Mouse (Mus musculus): Measurements from ENCODE around the gene Iqsec1.
A peak's percentile ranks its signal among the peaks of the same experiment; 100 is the strongest.

Iqsec1 gene

DNA sequence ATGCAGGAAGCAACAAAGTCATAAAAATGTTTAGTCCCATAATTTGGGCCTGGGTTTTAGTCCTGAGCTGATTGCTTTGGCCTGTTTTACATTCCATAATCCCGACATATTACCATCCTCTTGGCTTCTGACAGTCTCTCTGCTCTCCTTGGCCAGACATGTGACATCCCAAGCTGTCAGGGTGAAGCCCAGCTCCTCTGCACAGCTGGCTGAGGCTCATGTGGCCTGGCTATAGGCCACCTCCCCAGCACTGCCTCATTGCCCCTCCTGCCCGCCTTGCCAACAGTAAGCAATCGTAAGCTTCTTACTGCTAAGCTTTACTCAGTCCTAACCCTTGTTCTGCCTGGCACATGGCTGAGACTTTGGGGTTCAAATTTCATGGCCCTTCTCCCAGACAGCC is 270.0 kb downstream of the Iqsec1 start:
- DNase-seq = no peak

DNA sequence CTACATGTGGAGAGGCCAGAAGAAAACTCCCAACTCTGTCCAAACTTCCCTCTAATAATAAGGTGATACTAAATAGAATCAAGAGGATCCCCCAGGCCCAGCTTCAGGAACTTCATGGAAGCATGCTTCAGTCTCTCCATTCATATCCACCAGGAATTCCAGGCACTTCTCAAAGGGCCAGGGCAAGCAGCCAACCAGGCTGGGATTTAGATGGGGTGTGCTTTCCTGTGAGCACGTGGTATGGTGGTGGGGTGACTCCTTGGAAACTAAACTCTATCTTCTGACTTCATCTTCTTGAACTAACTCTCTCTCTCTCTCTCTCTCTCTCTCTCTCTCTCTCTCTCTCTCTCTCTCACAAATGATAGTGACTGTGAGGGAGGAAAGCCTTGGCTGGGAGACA is 270.8 kb downstream of the Iqsec1 start:
- peak in 1 of 2 experiments; percentile 74 for DNase-seq

DNA sequence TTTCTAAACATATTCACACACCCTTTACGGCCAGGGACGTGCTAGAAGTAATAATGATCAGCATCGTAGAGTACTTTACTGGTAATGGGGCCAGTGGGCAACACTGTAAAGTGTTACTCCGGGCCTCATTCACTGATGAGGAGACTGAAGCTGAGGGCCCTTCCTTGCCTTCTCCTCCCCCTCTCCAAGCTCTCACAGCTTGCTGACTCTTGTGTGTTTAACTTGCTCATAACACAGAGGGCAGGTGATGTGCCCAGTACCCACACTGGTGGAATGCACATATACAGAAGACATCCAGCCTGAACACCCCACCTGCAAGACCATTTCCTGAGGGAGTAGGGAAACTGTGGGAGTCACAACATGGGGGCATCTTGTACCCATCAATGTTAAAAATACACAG is 271.6 kb downstream of the Iqsec1 start:
- DNase-seq = no peak

DNA sequence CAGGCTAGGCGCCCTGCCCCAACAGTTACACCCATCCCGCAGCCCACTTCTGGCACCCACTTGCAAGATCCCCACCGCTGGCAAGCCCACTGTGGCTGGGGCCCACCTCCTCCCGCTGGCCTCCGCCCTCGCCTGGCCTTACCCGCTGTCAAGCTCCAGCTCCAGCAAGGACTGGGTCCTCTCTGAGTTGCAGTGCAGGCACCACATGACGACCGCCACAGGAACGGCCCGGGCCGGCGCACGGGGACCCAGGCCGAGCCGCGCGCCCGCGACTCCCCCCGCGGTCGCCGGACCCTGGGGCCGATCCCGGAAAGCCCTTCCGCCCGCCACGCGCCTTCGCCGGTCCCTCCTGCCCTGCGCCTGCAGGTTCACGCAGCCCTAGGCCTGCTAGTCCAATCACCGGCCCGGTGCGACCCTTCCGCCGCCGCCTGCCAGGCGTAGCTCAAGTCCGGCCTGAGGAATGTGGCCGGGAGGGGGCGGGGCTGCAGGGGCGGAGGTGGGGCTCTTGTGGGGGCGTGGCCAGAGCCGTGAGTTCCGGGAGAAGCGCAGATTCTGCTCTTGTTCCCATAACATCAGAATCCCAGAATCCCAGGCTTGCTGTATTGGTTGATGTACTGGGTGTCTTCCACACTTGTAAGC is 272.3 kb downstream of the Iqsec1 start:
- peak; percentile 86 to 90 for DNase-seq

DNA sequence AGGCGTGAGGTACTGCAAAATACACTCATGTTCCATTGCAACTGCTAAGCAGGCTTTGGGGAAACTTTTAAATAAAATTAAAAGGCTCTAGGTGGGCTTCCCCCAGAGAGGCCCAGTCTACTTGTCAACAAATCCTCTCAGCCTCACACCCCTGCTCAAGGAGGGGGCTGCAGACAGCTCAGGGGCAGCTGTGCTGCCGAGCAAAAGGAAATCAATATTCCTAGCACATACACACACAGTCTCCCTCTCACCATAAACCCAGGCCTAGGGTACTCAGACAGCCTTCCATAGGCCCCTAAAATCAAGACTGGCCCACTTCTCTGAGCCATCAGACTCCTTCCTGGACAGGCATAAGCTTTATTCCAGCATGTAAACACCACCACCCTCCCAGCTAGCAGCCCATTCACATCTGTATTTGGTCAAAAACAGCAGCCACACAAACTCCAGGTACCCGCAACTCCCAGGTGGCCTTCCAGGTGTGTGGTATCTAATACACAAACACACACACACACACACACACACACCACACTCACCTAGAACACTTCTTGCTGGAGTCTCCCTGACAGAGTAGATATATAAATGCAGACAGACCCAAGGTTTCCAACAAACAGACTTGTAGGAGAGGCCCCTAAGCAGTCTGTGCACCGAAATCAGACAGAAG is 273.1 kb downstream of the Iqsec1 start:
- no peak for DNase-seq

DNA sequence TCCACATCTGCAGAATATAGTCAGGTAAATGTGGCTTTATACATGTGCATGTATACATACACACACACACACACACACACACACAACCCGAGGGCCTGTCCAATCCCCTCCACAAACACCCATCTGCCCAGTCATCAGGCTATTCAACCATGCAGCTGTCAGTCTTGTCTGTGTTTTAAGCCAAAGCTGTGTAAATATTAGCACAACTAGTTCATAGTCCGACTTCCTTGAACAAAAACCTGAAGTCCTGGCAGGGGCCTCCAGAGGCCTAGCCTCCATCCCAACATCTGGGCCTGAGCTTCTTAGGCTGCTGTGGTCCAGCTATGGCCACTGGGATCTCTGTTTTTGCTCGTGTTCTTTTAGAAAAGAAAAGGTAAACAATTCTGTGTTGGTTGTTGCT is 274.8 kb downstream of the Iqsec1 start:
- peak; percentile 69 to 72 for DNase-seq

DNA sequence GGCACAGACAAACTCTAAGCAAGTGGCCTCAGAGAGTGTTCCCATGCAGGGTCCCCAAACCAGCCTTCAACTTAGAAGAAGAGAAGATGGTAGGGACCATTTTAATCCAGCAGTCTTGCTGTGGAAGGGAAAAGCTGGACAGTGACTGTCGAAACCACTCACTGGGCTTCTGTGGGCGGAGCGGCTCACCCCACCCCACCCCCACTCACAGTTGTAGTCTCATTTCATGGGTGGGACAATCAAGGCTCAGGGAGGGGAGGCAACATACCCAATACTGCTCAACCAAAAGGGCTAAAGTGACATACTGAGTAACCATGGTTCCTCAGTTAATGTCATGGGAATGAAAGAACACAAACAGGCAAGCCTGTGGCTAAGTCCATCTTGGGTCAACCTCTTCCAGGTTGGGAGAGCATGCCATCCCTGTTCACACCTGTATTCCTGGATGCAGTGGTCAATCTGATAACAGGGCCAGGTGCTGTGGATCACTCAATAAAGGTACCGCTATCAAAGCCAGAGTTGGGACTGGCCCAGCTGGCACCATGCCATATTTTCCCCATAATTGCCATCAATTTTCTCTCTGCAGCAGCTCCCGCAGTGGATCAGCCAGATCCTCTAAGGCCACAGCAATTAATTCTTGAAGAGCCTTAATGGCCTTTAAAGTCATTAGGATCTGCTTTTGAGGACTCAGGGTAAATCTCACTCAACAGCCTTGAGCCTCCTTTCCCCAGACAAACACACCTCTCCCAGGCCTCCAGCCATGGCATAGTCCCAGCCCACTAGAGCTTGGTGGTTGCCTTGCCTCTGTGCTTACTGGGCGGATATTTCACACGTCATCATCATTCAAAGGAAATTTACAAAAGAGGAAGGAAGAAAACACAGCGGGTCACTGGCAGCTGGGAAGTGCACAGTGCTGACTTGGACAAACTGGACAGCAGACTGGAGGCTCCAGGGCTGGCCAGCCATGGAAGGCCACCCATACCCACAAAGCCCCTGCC is 275.7 kb downstream of the Iqsec1 start:
- peak; percentile 64 to 67 for DNase-seq

DNA sequence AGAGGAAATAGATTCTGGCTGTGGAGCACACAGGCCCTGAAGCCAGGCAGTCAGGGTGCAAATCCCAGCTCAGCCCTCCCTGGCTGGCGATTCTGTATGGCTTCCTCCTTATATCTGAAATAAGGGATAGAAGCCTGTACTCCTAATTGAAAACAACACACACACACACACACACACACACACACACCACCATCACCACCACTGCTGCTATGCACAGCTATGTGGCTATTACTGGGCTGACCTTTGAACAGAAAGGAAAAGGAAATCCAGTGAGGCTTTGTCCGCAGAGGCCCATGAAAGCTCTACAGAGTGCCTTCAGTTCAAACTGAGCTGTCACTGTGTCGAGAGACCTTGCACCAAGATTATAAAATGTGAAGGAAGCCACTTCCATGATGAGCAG is 276.4 kb downstream of the Iqsec1 start:
- no peak for DNase-seq

DNA sequence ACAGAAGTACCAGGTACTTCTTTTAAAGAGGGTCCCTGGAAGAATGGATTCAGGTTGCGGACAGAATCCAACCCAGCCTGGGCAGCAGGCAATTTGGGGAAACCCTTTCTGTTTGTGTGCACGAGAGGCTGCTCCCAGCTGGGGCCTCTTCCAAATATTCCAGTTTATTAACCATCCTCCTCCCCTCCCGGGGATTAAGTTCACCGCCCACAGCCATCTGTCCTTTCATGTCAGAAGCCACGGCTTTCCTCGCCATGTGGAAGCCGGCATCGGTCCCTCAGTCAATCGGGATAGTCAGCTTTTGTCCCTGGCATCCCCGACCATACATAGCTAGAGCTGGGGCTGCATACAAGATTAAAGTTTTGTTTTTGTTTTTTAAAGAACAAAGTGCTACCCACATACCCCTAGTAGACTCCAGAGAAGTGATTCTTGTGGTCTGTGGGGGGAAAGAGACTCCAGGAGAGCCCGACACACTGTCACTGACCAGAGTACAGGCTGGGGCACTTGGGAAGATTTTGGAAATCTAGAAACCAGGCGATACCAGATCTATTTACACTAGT is 276.9 kb downstream of the Iqsec1 start:
- DNase-seq = no peak

DNA sequence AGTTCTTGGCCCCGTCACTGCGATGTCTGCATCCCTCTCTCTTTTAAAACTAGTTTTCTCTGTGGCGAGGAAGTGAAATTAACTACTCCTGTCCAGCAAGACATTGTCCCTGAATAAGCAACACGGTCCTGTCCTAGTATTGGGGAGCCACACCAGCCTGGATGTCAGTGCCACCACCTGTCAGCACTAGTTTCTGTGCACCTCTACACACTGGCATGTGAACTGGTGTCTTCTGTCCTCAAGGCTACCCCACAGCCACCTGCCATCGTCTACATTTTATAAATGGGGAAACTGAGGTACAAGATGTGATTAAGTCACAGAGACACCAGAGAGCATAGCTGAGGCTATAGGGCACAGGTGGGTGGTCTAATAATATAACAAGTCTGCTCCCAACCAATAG is 277.7 kb downstream of the Iqsec1 start:
- no peak for DNase-seq

DNA sequence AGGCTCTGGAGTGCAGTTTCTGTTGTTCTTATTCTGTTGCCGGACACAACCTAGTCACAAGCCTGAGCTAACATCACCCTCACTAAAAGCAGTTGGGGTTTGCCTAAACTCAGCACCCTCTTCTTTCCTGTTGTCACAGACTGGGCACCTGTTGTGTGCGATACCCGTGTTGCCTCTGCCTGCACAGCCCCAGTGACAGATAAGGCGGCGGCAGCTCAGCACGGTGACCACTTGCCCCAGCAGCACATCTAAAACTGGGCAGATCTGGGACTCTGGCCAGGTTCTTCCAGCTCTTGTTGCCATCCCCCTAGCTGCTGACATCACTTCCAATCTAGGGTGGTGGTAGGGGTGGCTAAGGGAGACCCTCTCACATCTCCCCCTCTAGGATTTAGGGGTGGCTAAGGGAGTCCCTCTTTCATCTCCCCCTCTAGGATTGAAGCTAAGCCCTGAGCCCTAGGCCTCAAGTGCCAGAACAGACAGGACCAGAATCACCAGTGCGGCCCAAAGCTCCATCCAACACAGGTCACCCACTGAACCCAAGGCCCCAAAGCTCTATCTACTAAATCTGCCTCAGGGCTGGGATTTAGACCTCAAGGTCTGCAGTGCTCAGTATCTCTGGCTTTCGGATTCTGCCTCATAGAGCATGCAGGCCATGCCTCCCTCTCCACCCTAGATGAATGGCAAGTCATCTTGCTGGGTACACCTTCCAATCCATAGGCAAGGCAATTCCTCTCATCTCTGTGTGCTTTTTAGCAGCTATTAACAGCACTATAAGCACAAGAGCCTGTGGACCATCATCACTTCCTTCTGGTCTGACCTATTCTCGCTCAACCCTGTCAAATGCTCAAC is 278.3 kb downstream of the Iqsec1 start:
- no peak for DNase-seq

DNA sequence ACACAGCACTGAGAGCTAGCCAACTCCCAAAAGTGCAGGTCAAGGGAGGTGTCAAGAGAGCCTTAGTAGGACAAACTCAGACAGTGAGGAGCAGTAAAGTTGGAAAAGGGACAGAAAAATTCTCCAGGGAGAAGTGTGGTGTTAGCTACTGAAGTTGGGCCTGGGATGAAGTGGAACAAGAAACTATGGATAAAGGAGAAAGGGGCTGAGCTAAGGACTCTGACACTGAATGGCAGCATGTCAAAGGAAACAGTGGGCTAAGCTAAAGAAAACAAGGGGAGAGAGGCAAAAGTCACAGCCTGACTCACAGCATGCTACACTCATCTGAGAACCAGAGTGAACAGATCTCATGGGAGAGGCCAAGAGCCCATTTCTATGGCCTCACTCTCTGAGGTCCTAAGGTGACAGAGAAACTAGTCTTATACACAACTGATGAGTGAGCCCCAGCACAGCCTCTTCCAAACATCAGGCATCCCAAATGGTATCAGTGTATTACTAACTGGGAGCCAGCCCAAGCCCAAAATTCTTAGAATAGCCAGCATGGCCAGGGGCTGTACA is 280.3 kb downstream of the Iqsec1 start:
- DNase-seq = no peak

DNA sequence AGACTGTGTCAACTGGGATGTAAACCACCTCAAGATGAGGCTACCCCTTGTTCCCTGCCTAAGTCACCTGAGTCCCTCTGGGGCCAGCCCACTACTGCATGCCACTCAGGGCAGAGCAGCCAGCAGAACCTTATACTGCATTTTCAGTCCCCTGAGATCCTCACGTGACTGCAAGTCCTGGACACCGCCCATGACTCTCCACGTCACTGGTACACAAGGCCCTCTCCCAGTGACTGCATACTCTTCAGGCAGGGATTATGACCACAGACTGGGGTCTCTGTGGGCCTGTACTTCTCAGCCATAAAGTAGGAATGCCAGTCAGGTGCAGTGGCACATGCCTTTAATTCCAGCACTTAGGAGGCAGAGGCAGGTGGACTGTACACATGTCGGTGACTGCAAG is 281.3 kb downstream of the Iqsec1 start:
- DNase-seq = peak in 1 of 2 experiments; percentile 53

DNA sequence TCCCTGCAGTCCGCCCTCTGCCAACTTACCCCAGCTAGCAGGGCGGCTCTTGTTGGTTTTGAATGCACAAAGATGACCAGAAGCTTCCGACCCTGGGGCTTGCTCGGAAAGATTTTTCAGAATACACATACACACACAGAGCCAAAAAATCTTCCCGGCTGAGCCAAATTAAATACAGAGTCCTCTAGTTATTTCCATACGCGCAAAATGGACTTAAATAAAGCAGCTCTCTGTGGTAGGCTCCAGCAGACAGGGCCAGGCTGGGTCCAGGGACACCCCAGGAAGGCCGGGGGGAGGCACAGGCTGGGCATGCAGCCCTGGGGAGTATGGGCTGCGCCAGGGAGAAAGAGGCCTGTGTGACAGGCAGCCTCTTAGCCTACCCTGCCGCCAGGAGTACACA is 282.0 kb downstream of the Iqsec1 start:
- DNase-seq = no peak

DNA sequence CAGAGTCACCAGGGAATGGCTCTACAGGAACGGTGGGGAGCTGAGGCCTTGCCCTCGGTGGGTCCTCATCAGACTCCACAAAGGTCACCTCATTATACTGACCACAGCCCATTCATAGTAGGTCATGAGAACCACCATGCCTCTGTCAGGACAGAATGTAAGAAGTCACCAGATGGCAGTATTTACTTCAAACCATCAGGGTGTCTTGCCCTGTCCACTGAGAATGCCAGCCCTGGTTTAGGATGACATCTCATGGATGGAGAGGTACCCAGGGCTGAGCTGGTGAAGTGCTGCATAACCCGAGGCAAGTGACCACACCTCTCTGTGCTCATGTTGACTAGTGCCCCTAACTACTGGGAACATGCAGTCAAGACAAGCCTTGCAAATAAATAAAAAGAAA is 282.7 kb downstream of the Iqsec1 start:
- DNase-seq = no peak

DNA sequence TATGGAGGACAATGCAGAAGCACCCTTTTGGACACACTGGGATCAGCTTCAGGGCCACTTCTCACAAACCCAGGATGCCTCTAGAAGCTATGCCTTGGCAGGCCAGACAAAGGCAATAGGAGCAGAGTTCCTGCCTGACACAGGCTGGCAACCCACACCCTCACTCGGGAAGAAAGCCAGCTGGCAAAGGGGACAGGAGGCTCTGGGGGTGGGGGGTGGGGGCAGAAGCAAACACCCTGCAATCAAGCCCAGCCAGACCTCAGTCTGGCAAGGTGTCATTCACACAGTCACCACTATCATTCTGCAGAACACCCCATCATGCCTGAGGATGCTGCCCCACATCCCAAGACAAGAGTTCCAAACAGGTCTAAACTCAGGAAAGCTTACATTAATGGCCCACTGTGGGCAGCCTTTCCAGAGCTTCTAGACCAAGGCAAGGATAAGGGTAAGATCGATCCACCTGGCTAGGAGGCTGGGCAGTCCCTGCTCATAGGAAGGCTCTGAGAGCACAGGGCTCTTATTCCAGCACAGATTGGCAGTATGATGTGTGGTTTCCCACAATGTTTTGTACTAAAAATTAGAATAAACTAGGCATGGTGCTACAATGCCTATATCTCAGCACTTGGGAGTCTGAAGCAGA is 283.7 kb downstream of the Iqsec1 start:
- peak in 1 of 2 experiments; percentile 54 for DNase-seq

DNA sequence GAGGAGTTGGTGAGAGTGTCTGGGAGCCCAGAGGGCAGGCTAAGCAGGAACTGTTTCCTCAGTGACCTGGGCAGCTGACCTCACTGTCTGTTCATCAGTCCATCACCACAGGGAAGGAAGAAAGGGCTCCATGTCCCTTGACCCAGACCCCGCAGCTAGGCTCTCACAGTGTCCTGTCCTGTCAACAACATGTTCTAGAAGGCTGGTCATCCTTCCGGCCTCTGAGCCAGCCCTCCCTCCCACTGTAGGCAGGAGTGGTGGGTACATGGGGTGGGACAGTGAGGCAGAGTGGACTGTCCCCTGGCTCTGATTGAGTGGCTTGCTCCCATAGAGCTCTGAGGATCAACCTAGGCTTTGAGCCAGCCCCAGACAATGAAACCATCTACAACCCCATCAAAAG is 284.7 kb downstream of the Iqsec1 start:
- DNase-seq = no peak

DNA sequence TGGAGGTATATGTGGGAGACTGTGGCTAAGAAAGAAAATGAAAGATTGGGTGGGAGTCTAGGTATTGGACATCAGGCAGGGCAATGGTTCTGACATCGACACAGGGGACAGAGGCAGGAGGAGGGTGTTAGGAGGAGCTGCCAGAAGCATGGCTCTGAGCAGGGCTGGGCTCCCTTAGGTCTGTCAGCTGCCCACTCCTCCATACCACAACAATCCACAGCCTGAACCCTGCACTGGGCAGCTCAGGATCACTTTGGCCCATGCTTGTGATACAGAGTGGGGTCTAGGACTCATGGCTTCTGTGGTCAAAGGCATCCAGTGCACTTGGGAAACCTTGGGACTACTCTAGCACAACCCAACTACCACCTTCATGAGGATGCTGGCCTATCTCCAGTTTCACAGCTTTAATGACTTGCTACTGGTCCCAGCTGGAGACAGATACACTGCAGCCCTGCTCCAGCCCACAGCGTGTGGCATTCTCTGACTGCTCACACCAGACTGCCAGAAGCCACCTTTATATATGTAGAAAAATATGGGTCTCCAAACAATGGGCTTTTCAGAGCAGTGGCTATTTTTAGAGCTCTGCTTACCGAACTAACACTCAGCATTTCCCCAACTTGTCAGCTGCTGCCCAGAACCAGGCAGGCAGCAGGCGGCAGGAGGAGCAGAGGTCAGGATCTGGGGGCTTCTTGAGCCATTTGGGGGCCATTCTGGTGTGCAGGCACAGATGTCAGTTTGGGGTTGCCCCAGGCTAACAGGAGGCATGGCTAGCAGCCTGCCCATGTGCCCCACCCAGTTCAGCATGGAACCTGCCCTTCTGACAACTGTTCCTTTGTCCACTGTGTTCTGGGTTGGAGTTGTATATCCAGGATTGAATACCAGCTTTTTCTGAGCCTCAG is 285.4 kb downstream of the Iqsec1 start:
- no peak for DNase-seq

DNA sequence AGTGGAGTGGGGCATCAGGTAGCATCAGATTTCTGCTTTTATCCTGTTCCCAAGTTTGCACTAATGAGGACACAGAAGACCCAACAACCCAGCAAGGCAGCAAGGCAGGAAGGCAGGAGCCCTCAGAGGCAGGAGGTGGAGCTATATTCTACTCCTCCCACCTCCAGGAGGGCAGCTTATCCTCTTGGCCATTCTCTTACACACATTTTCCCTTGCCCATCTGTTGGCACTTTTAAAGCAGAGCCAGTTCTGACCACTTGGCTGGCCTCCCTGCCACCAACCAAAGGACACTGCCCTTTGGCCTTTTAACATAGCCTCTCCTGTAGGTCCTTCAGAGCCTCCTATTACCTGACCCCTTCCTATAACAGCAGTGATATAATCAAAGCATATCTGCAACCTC is 286.3 kb downstream of the Iqsec1 start:
- DNase-seq = peak; percentile 59

DNA sequence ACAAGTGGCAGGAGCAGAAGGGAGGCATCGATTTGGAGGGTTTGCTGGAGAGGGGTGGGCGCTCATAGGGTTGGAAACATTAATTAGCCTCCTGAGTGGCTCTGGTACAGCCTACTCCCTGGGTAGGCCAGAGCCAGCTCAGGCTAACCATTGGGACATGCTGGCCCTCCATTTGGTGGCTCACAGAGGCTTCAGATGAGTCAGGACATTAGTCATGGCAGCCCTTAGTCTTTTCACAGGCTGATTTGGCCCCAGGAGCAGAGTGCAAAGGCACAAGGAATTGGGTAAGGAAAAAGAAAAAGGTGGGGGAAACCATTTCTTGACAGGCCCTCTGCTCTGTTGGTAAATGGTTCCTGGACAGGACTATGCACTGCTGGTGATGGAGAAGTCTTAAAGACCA is 287.1 kb downstream of the Iqsec1 start:
- no peak for DNase-seq

Measured in kidney, adult 8-10 months (tissue).